Mouse (Mus musculus) hindbrain, embryonic 14.5 days (tissue): ENCODE results near the gene Rftn1. TPM values are rescaled to one million over a fixed set of nuclear protein-coding genes. Genes with fewer than 3 reads are reported as not detected.
"Not testable (repeated sequence)": the region's sequence is repeated elsewhere in the genome, so short reads cannot be mapped to it uniquely, and the experiment has no call there.

ENCODE experiments used
- ATAC-seq: fragments of 200-750 bp; cut with Nextera tagmentation; 2 replicates; pipeline ENCODE4 v1.8.0; 2017; ENCODE audit warnings: moderate number of reproducible peaks, mild to moderate bottlenecking, moderate TSS enrichment, moderate library complexity; ENCODE audit not compliant: low FRiP score
- DNase-seq: peaks from one replicate; pipeline ENCODE4 v3.0.0-alpha.2; 2015; ENCODE audit warnings: low spot score
- H3K27ac ChIP-seq: fragments of 300-500 bp; sonication (generic); 2 replicates; pipeline ENCODE4 v1.5.1; 2014; ENCODE audit warnings: mild to moderate bottlenecking, moderate library complexity
- H3K27me3 ChIP-seq: fragments of 300-500 bp; sonication (generic); 2 replicates; pipeline ENCODE4 v1.6.1; 2014; ENCODE audit warnings: mild to moderate bottlenecking, low read length, mixed read lengths; ENCODE audit not compliant: control insufficient read depth, insufficient read depth
- H3K36me3 ChIP-seq: fragments of 300-500 bp; sonication (generic); replicated peaks from 2 replicates; pipeline ENCODE4 v1.6.1; 2014; ENCODE audit not compliant: control insufficient read depth, insufficient read depth
- H3K4me1 ChIP-seq: fragments of 300-500 bp; sonication (generic); replicated peaks from 2 replicates; pipeline ENCODE4 v1.6.1; 2014; ENCODE audit warnings: antibody characterized with exemption, low read length, mixed read lengths; ENCODE audit not compliant: control insufficient read depth, insufficient read depth
- H3K4me2 ChIP-seq: fragments of 300-500 bp; sonication (generic); replicated peaks from 2 replicates; pipeline ENCODE4 v1.6.1; 2014; ENCODE audit warnings: mild to moderate bottlenecking, moderate library complexity
- H3K4me3 ChIP-seq: fragments of 300-500 bp; sonication (generic); replicated peaks from 2 replicates; pipeline ENCODE4 v1.5.1; 2014; ENCODE audit warnings: mild to moderate bottlenecking, low read length
- H3K9ac ChIP-seq: fragments of 300-500 bp; sonication (generic); 2 replicates; pipeline ENCODE4 v1.6.1; 2014
- H3K9me3 ChIP-seq: fragments of 300-500 bp; sonication (generic); 2 replicates; pipeline ENCODE4 v1.6.1; 2016; ENCODE audit warnings: low read length; ENCODE audit not compliant: control insufficient read depth
- WGBS: fragments of 180-500 bp; shearing (Covaris S2); extraction: QIAGEN DNeasy Blood & Tissue Kit; methylation state at CpG from one replicate; pipeline ENCODE4 v1.1.7; 2014; 5-methylcytosine and 5-hydroxymethylcytosine counted together
- polyA plus RNA-seq: library from polyadenylated mRNA; unstranded; fragments of >200 nt; fragmentation: Nextera tagmentation; extraction: Ambion mirVana; gene quantifications from 2 replicates; pipeline ENCODE4 v1.2.1, GENCODE M21; 2014

Rftn1 gene
- polyA plus RNA-seq, 1 experiment from 2014 or later, result 21.0 TPM

DNA sequence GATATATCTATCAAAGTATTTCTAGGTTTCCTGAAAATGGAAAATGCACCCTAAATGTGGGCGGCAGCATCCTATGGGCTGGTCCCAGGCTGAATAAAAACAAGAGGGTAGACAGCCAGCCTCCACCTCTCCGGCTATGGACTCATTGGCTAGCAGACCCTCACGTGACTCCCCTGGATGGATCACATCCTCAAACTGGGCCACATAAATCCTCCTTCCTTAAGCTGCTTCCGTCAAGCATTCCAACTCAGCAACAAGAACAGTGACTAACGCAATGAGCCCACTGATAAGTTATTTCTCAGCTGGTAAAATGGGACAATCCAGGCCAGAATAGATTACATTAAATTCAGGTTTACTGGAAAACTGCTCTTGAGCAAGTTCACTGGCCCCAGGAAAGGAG lies 64.6 kb downstream of the Rftn1 start:
- no peak for ATAC-seq
- H3K4me1 ChIP-seq, result no peaks in the 10 kb centered on the region; the same call in 1 of the 2 replicates
- no peak overlapping the region for H3K4me2 ChIP-seq
- H3K27ac ChIP-seq, result no peak overlapping the region
- no peak overlapping the region for H3K4me3 ChIP-seq
- DNase-seq, result no peak
- WGBS, result 86% methylated on average over 5 of the region's 5 CpGs
- H3K9ac ChIP-seq, result no peak overlapping the region
- H3K36me3 ChIP-seq, result no peaks in the 10 kb centered on the region
- H3K27me3 ChIP-seq, result no peaks in the 10 kb centered on the region
- H3K9me3 ChIP-seq, result no peaks in the 10 kb centered on the region

DNA sequence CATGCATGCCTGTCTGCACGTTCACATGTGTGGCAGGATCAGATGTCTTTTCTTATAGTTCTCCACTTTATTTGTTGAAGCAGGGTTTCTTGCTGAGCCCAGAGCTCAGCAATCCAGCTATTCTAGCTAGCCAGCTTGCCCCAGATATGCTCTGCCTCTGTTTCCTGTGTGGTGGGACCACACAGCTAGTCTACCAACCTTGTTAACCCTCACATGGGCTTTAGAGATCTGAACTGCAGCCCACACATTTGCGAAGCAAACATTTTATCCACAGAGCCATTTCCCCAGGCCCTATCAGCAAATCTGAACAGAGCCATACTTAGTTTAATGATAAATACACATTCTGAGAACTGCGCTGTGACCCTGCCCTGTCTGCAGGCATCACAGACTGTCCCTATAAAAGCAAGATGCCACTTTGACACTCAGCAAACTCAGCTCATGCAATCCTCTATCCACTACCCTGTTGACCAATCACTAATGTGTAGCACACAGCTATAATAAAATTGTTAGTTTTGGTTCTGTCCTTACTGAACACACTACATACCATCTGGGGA lies 65.2 kb downstream of the Rftn1 start:
- 85% methylated on average over 3 of the region's 3 CpGs for WGBS
- Histone ChIP-seq H3K36me3 (no peaks in the 10 kb centered on the region), H3K9me3 (no peaks in the 10 kb centered on the region)

DNA sequence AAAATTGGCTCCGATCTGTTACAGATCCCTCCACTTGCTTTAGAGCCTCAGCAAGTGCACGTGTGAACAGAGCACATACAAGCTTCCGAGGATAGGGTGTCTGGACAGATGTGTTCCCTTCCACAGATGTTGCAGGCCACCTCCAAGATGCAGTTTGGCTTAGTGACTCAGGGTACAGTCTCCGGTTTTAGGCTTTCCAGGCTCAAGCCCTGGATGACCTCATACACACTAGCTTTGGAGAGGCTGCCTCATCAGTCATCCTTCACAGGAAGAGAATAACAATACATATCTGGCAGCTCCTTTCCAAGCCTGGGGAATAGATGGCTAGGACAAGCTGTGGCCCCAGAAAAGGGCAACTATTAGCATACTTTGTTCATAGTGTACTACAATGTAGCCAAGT lies 65.8 kb downstream of the Rftn1 start:
- Histone ChIP-seq H3K36me3 (no peaks in the 10 kb centered on the region), H3K9me3 (no peaks in the 10 kb centered on the region)

More for the DNA sequence above, 65.2 kb downstream of the Rftn1 start:
- Histone ChIP-seq H3K4me3 (no peak overlapping the region), H3K27ac (no peak overlapping the region), H3K27me3 (no peaks in the 10 kb centered on the region), H3K4me1 (no peaks in the 10 kb centered on the region; the same call in 1 of the 2 replicates), H3K9ac (no peak overlapping the region), H3K4me2 (no peak overlapping the region)
- DNase-seq (no peak), ATAC-seq (no peak)

DNA sequence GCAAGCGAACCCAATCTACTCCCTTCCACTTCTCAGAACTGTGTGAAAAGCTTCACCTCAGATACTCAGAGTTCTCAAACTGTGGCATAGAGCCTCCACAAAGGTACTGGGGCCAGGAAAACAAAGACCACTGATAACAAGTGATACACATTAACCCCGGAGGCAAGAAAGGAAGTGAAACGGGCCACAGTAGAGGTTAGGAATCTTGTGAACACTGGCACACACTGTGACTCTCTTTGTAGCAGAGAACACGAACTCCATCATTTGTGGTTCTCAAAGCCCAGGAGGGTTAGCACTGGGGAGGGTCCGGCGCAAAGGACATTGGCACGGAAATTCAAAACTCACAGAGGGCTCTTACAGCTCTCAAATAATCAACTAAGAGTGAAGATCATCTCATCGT lies 67.9 kb downstream of the Rftn1 start:
- Histone ChIP-seq H3K4me3 (no peak overlapping the region), H3K36me3 (no peaks in the 10 kb centered on the region), H3K27me3 (no peaks in the 10 kb centered on the region), H3K9me3 (no peaks in the 10 kb centered on the region), H3K4me2 (no peak overlapping the region), H3K27ac (no peak overlapping the region), H3K9ac (no peak overlapping the region), H3K4me1 (no peaks in the 10 kb centered on the region; the same call in 1 of the 2 replicates)
- DNase-seq (no peak), ATAC-seq (no peak)
- 85% methylated on average over 8 of the region's 8 CpGs for WGBS

More for the DNA sequence above, 65.8 kb downstream of the Rftn1 start:
- 81% methylated on average over 4 of the region's 4 CpGs for WGBS
- H3K4me2 ChIP-seq, result no peak overlapping the region
- H3K4me3 ChIP-seq, result no peak overlapping the region
- ATAC-seq (no peak), DNase-seq (no peak)
- no peaks in the 10 kb centered on the region; the same call in 1 of the 2 replicates for H3K4me1 ChIP-seq
- H3K27ac ChIP-seq, result no peak overlapping the region
- no peaks in the 10 kb centered on the region for H3K27me3 ChIP-seq
- H3K9ac ChIP-seq, result no peak overlapping the region

DNA sequence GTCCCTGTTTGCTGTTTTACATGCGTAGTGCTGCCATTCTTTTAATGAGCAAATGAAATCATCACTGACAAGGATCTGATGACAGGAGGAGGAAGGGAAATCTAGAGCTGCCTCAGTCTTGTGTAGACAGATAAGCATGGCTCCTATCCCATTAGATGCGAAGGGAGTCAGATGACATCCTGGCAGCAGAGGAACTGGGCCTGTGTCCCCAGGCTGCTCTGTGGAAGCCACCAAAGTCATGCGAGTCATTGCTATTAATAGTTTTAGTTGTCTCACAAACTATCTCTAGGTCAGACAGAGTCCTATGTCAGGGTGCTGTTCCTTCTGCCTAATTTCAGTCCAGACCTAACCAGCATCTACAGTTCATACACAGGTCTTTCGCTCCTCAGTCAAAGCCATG lies 70.4 kb downstream of the Rftn1 start:
- ATAC-seq, result no peak
- no peaks in the 10 kb centered on the region for H3K27me3 ChIP-seq
- H3K36me3 ChIP-seq, result no peaks in the 10 kb centered on the region
- no peak overlapping the region for H3K4me3 ChIP-seq
- no peaks in the 10 kb centered on the region for H3K9me3 ChIP-seq
- WGBS, result 90% methylated on average over 4 of the region's 4 CpGs
- DNase-seq, result no peak
- H3K27ac ChIP-seq, result no peak overlapping the region
- no peaks in the 10 kb centered on the region; the same call in 1 of the 2 replicates for H3K4me1 ChIP-seq
- no peak overlapping the region for H3K9ac ChIP-seq
- no peak overlapping the region for H3K4me2 ChIP-seq

DNA sequence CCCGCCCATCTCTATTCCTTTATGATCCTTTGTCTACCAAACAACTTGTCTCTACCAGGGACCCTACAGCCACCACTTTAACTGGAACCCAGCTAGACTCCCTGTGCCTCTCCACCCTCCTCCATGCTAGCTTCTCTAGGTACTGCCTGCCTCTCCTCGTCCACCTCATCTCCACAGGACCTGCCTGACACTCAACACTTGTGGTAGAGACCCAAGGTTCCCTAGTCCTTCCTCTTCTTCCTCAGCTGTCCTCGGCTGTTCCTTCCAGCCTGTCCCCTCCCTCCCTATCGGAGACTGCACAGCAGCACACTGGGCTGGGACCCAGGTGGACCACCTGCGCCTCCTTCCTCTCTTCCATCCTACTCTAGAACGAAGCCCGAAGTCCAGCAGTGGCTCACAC lies 73.0 kb downstream of the Rftn1 start:
- Histone ChIP-seq H3K36me3 (no peaks in the 10 kb centered on the region), H3K9ac (no peak overlapping the region), H3K4me2 (no peak overlapping the region), H3K27me3 (no peaks in the 10 kb centered on the region), H3K9me3 (no peaks in the 10 kb centered on the region), H3K4me1 (no peaks in the 10 kb centered on the region), H3K4me3 (no peak overlapping the region), H3K27ac (no peak overlapping the region)
- 94% methylated on average over 7 of the region's 7 CpGs for WGBS
- ATAC-seq (no peak), DNase-seq (no peak)

DNA sequence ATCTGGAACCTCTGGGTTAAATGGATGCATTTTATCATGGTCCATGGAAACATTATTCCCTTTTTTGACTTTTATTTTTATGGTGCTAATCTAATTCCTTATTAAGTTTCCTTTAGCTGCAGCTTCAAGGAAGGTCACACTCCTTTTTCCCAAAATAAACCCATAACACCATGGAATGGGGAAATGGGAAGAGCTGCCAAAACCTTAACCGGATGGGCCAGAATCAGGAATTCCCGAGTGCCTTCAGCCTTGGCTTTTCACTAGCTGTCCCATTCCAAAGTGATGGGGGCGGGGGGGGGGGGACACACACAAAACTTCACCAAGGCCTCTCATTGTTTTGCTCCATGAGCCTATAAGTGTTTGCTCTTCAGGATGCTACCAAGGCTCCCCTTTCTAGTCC lies 73.5 kb downstream of the Rftn1 start:
- Histone ChIP-seq H3K27me3 (no peaks in the 10 kb centered on the region), H3K27ac (no peak overlapping the region), H3K9me3 (no peaks in the 10 kb centered on the region), H3K4me3 (no peak overlapping the region), H3K4me1 (no peaks in the 10 kb centered on the region), H3K4me2 (no peak overlapping the region), H3K36me3 (no peaks in the 10 kb centered on the region), H3K9ac (no peak overlapping the region)
- ATAC-seq (no peak), DNase-seq (no peak)
- WGBS, result 92% methylated on average over 3 of the region's 3 CpGs

DNA sequence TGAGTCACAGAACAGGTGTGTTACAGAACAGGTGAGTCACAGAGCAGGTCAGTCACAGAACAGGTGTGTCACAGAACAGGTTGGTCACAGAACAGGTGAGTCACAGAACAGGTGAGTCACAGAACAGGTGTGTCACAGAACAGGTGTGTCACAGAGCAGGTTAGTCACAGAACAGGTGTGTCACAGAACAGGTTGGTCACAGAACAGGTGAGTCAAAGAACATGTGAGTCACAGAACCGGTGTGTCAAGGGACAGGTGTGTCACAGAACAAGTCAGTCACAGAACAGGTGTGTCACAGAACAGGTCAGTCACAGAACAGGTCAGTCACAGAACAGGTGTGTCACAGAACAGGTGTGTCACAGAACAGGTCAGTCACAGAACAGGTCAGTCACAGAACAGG lies 74.1 kb downstream of the Rftn1 start:
- H3K27ac ChIP-seq, H3K4me1 ChIP-seq, H3K27me3 ChIP-seq, DNase-seq, ATAC-seq, H3K4me3 ChIP-seq, H3K9ac ChIP-seq, H3K4me2 ChIP-seq, H3K9me3 ChIP-seq, H3K36me3 ChIP-seq: not testable (repeated sequence)
- 97% methylated on average over 1 of the region's 1 CpGs for WGBS

DNA sequence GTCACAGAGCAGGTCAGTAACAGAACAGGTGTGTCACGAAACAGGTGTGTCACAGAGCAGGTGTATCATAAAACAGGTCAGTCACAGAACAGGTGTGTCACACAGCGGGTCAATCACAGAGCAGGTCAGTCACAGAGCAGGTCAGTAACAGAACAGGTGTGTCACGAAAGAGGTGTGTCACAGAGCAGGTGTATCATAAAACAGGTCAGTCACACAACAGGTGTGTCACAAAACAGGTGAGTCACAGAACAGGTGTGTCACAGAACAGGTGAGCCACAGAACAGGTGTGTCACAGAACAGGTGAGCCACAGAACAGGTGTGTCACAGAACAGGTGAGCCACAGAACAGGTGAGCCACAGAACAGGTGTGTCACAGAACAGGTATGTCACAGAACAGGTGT lies 74.8 kb downstream of the Rftn1 start:
- H3K4me1 ChIP-seq, H3K4me2 ChIP-seq, ATAC-seq, H3K9me3 ChIP-seq, DNase-seq, H3K27me3 ChIP-seq, H3K9ac ChIP-seq, H3K4me3 ChIP-seq, H3K27ac ChIP-seq, H3K36me3 ChIP-seq: not testable (repeated sequence)
- WGBS, result 96% methylated on average over 3 of the region's 3 CpGs

DNA sequence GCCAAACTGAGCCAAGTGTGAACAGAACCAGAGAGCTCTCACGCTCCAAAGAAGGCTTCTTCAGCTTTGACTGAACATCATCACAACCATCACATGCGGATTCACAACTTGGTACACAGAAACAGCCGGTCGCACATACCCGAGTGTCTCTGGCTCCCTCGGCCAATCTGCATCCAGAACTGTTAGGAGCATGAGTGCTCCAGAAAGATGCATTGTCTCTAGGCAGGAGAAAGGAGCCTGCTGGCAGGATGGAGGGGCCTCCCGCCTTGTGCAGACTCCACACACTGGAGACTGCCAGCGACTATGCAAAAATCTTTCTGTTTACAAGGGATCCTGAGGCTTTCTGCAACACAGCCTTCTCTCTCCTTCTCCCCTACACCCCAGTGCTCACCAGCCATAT lies 75.8 kb downstream of the Rftn1 start:
- no peak overlapping the region for H3K4me2 ChIP-seq
- H3K36me3 ChIP-seq, result no peaks in the 10 kb centered on the region
- H3K4me3 ChIP-seq, result no peak overlapping the region
- no peaks in the 10 kb centered on the region for H3K9me3 ChIP-seq
- no peak overlapping the region for H3K27ac ChIP-seq
- H3K4me1 ChIP-seq, result 0 out of 2 replicates have a peak, but pooled peaks cover 4% of the 10 kb centered on the region
- DNase-seq, result no peak
- no peak for ATAC-seq
- no peaks in the 10 kb centered on the region for H3K27me3 ChIP-seq
- H3K9ac ChIP-seq, result no peak overlapping the region
- 83% methylated on average over 8 of the region's 8 CpGs for WGBS
